Mouse (Mus musculus) spleen, adult 2 months (tissue): ENCODE results near the gene Col7a1. TPM values are rescaled to one million over a fixed set of nuclear protein-coding genes. Genes with fewer than 3 reads are reported as not detected.

Experiments used
- DNase-seq, 2 experiments: peaks; one replicate each; pipeline versions ENCODE4 v3.0.0 to v3.0.0-alpha.2; 2012 to 2021; ENCODE audit warnings: low spot score in 2 of 2, low read depth in 1 of 2
- H3K27ac ChIP-seq: fragments of 200-500 bp; 2 replicates; pipeline ENCODE4 v1.5.1; 2012; ENCODE audit warnings: low read length, inconsistent platforms; ENCODE audit not compliant: insufficient read depth
- H3K27me3 ChIP-seq: fragments of 200-500 bp; 2 replicates; pipeline ENCODE4 v1.6.1; 2012; ENCODE audit warnings: mild to moderate bottlenecking, moderate library complexity, low read length, inconsistent platforms; ENCODE audit not compliant: control insufficient read depth, insufficient read depth
- H3K36me3 ChIP-seq: fragments of 200-500 bp; 2 replicates; pipeline ENCODE4 v1.6.1; 2012; ENCODE audit warnings: mild to moderate bottlenecking, low read length, inconsistent platforms; ENCODE audit not compliant: control insufficient read depth, insufficient read depth
- H3K4me1 ChIP-seq: fragments of 200-500 bp; 2 replicates; pipeline ENCODE4 v1.6.1; 2011; ENCODE audit warnings: inconsistent platforms; ENCODE audit not compliant: control insufficient read depth, insufficient read depth, insufficient read length
- H3K4me3 ChIP-seq: fragments of 200-500 bp; 2 replicates; pipeline ENCODE4 v1.5.1; 2011; ENCODE audit warnings: mild to moderate bottlenecking, inconsistent platforms; ENCODE audit not compliant: insufficient read depth, insufficient read length; ENCODE audit errors: extremely low read depth
- CTCF ChIP-seq: fragments of 200-500 bp; IDR thresholded peaks from 2 replicates; pipeline ENCODE4 v1.5.1; 2011; ENCODE audit warnings: mild to moderate bottlenecking, inconsistent platforms; ENCODE audit not compliant: insufficient read depth, insufficient read length, insufficient replicate concordance; ENCODE audit errors: extremely low read depth
- POLR2A ChIP-seq: fragments of 200-500 bp; IDR thresholded peaks from 2 replicates; pipeline ENCODE4 v1.6.1; 2011; ENCODE audit warnings: low read depth, low read length, inconsistent platforms
- WGBS: fragments of 180-500 bp; shearing (Covaris S2); methylation state at CpG from one replicate; pipeline ENCODE4 v1.1.7; 2018; 5-methylcytosine and 5-hydroxymethylcytosine counted together
- polyA plus RNA-seq: library from polyadenylated mRNA; depleted of rRNA; stranded (reverse); fragments of >200 nt; gene quantifications from 2 replicates; pipeline ENCODE4 v1.2.3, GENCODE M21; 2012

Col7a1 gene
- polyA plus RNA-seq, 1 experiment, result 14.4 TPM

- TF ChIP-seq POLR2A (no peak), CTCF (no peak)
- peaks cover 6% of the 10 kb centered on the region for H3K4me1 ChIP-seq
- H3K27ac ChIP-seq, result no peak overlapping the region
- H3K36me3 ChIP-seq, result no peaks in the 10 kb centered on the region; the same call in 1 of the 2 replicates
- DNase-seq, result no peak
- no peak overlapping the region for H3K4me3 ChIP-seq
- 37% methylated on average over 11 of the region's 11 CpGs for WGBS
- no peaks in the 10 kb centered on the region for H3K27me3 ChIP-seq
Observed at GRCm38 (mm10) chr9:109016973-109017604, 63.7 kb downstream of the Col7a1 start.

- no peak overlapping the region for H3K4me3 ChIP-seq
- H3K36me3 ChIP-seq, result no peaks in the 10 kb centered on the region; the same call in 1 of the 2 replicates
- peaks cover 22% of the 10 kb centered on the region for H3K4me1 ChIP-seq
- H3K27ac ChIP-seq, result peak overlapping the region; percentile 92
- WGBS, result 20% methylated on average over 4 of the region's 4 CpGs
- DNase-seq, result peak; percentile 46 to 51
- H3K27me3 ChIP-seq, result no peaks in the 10 kb centered on the region
- TF ChIP-seq POLR2A (no peak), CTCF (no peak)
Observed at GRCm38 (mm10) chr9:109021428-109021827, 68.0 kb downstream of the Col7a1 start.

GRCm38 (mm10) chr9:109022866-109023685, 69.7 kb downstream of the Col7a1 start:
- Histone ChIP-seq H3K36me3 (no peaks in the 10 kb centered on the region; the same call in 1 of the 2 replicates), H3K27ac (peak overlapping the region; percentile 71), H3K4me3 (no peak overlapping the region), H3K27me3 (no peaks in the 10 kb centered on the region), H3K4me1 (peaks cover 22% of the 10 kb centered on the region)
- 56% methylated on average over 17 of the region's 17 CpGs for WGBS
- DNase-seq, result no peak
- no peak for TF ChIP-seq CTCF
- TF ChIP-seq POLR2A, result no peak

- WGBS, result 80% methylated on average over 8 of the region's 8 CpGs
- H3K4me3 ChIP-seq, result no peak overlapping the region
- TF ChIP-seq CTCF (no peak), POLR2A (no peak)
- DNase-seq, result no peak
- peaks cover 15% of the 10 kb centered on the region; the same call in 1 of the 2 replicates for H3K4me1 ChIP-seq
- no peaks in the 10 kb centered on the region for H3K27me3 ChIP-seq
- H3K36me3 ChIP-seq, result 0 out of 2 replicates have a peak, but pooled peaks cover 2% of the 10 kb centered on the region
- H3K27ac ChIP-seq, result no peak overlapping the region
Observed at GRCm38 (mm10) chr9:109027521-109027920, 74.1 kb downstream of the Col7a1 start.

GRCm38 (mm10) chr9:109028421-109028820, 75.0 kb downstream of the Col7a1 start:
- Histone ChIP-seq H3K27me3 (no peaks in the 10 kb centered on the region), H3K27ac (no peak overlapping the region), H3K36me3 (0 out of 2 replicates have a peak, but pooled peaks cover 2% of the 10 kb centered on the region), H3K4me3 (no peak overlapping the region), H3K4me1 (peaks cover 7% of the 10 kb centered on the region; the same call in 1 of the 2 replicates)
- 96% methylated on average over 3 of the region's 3 CpGs for WGBS
- TF ChIP-seq CTCF (no peak), POLR2A (no peak)
- DNase-seq, result no peak

- no peak for DNase-seq
- no peaks in the 10 kb centered on the region for H3K27me3 ChIP-seq
- 68% methylated on average over 5 of the region's 5 CpGs for WGBS
- peaks cover 4% of the 10 kb centered on the region; the same call in 1 of the 2 replicates for H3K4me1 ChIP-seq
- no peak overlapping the region for H3K4me3 ChIP-seq
- H3K36me3 ChIP-seq, result 0 out of 2 replicates have a peak, but pooled peaks cover 2% of the 10 kb centered on the region
- H3K27ac ChIP-seq, result no peak overlapping the region
- TF ChIP-seq CTCF (no peak), POLR2A (no peak)
Observed at GRCm38 (mm10) chr9:109028919-109029318, 75.5 kb downstream of the Col7a1 start.

- Histone ChIP-seq H3K27ac (no peak overlapping the region), H3K4me1 (peaks cover 4% of the 10 kb centered on the region; the same call in 1 of the 2 replicates), H3K27me3 (no peaks in the 10 kb centered on the region), H3K4me3 (no peak overlapping the region), H3K36me3 (0 out of 2 replicates have a peak, but pooled peaks cover 2% of the 10 kb centered on the region)
- no peak for DNase-seq
- WGBS, result 88% methylated on average over 3 of the region's 3 CpGs
- TF ChIP-seq POLR2A (no peak), CTCF (no peak)
Observed at GRCm38 (mm10) chr9:109030312-109030711, 76.9 kb downstream of the Col7a1 start.
